Mouse (Mus musculus) heart, embryonic 15.5 days (tissue): ENCODE measurements around the gene Shisal2a. TPM values are rescaled to one million over a fixed set of nuclear protein-coding genes. Genes with fewer than 3 reads are reported as not detected.

ENCODE experiments used
- polyA plus RNA-seq: library from polyadenylated mRNA; unstranded; fragments of >200 nt; fragmentation: Nextera tagmentation; extraction: Ambion mirVana; gene quantifications from 2 replicates; pipeline ENCODE4 v1.2.1, GENCODE M21; 2015

The Shisal2a gene
- polyA plus RNA-seq, 1 experiment from 2014 or later: 1.3 TPM

Other genes starting within 250 kb of the Shisal2a start
- gene Scp2, start 238.4 kb downstream of the Shisal2a start, polyA plus RNA-seq: 171 and 190 TPM in 2 replicates
- gene Echdc2, start 217.9 kb downstream of the Shisal2a start, polyA plus RNA-seq: 19.9 and 27.2 TPM in 2 replicates
- 0.08 TPM in 1 of 2 replicates, not detected in the other for gene Zyg11a, start 165.3 kb downstream of the Shisal2a start, polyA plus RNA-seq
- gene Zyg11b, start 82.3 kb downstream of the Shisal2a start, polyA plus RNA-seq: 6.7 and 8.3 TPM in 2 replicates
- gene Coa7, start 55.2 kb downstream of the Shisal2a start, polyA plus RNA-seq: 41.2 and 48.0 TPM in 2 replicates
- gene Gpx7, start 23.6 kb upstream of the Shisal2a start, polyA plus RNA-seq: 60.4 and 60.6 TPM in 2 replicates
- gene Tut4, start 76.1 kb upstream of the Shisal2a start, polyA plus RNA-seq: 38.0 and 43.5 TPM in 2 replicates
- gene Prpf38a, start 196.0 kb upstream of the Shisal2a start, polyA plus RNA-seq: 53.3 and 56.1 TPM in 2 replicates
- 3.1 and 4.7 TPM in 2 replicates for gene Orc1, start 196.1 kb upstream of the Shisal2a start, polyA plus RNA-seq
- gene Cc2d1b, start 236.6 kb upstream of the Shisal2a start, polyA plus RNA-seq: 15.9 and 18.9 TPM in 2 replicates